Mouse (Mus musculus): ENCODE results near the gene 4933425L06Rik. TPM values are rescaled to one million over a fixed set of nuclear protein-coding genes. Genes with fewer than 3 reads are reported as not detected.

The 4933425L06Rik gene
- total RNA-seq, 1 experiment from 2014 or later, result not detected

GRCm38 (mm10) chr13:105134397-105134796 lies 52.5 kb downstream of the 4933425L06Rik start:
- no peak for DNase-seq

DNA sequence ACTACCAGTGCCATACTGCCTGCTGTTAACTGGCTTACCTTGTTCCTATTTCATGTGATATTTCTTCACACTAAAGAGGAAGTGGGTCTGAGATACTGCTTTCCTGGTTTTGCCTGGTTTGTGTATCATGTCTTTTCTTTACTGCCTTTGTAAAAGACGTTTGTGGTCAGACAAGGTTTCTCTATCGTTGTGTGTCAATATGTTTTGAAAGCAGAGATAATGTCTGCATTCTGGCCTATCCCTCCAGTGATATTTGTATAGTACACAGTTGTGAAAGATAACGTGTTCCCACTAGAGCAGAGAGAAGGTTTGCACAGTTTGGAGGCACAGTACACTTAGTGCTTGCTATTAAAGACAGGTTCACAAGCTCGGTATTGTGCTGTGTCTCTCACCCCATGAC lies 58.0 kb downstream of the 4933425L06Rik start:
- DNase-seq, result no peak

GRCm38 (mm10) chr13:105146827-105147226 lies 64.9 kb downstream of the 4933425L06Rik start:
- DNase-seq, result no peak

GRCm38 (mm10) chr13:105147795-105148418 lies 66.0 kb downstream of the 4933425L06Rik start:
- no peak for DNase-seq

DNA sequence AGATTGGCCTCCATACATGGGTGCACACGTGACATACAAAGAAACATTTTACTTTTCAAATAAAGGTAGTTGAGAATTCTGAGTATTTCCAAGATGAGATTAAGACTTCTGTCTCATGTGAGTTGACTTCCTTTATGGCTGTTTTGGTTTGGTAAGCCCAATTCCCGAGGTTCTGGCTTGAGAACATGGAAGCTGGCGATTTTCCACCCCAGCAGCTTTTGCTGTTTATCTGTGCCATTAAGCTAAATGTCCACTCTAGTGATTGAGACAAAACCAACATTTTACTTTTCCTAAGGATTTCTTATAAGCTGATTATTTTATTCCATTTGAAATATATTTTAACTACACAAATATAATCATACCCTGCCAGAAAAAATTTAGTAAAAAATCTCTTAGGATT lies 68.1 kb downstream of the 4933425L06Rik start:
- no peak for DNase-seq

DNA sequence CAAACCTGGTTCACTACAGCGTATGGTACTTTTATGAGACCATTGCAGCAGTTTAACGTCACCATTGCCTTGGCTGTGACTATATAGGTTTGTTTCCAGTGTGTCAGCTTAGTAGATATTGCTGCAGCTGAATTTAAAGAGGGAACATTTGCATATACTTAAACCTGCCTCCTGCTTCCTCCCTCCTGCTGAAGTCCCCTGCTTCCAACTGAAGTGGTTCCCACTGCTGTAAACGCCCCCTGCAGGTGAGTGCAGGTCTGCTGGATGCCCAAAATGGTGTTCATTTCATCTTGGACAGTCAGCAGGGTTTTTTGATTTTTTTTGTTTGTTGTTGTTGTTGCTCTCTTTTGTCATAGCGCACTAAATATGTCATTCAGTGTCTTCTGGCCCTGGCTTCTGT lies 72.0 kb downstream of the 4933425L06Rik start:
- peak; percentile 9 for DNase-seq

DNA sequence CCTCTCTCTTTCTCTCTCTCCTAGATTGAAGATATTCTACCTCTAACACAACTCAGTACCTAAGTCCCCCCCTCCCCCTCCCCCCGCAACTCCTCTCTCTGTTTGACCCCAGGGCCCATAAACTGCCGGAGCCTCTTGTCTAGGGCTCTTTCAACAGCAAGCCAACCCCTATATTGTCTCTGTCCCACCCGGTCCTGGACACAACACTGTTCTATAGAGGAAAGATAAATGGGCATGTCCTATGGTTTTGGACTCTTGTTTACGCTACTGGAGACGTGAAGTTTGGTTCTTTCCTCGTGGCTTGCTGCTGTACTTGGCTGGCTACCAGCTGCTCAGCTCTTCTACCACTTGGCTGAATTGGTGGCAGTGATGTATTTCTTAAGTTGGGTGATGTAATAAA lies 83.5 kb downstream of the 4933425L06Rik start:
- no peak for DNase-seq

Other genes starting within 250 kb of the 4933425L06Rik start
- gene Shisal2b, start 218.2 kb upstream of the 4933425L06Rik start, total RNA-seq (2021), result not detected in 2 replicates
- gene Rgs7bp, start 27.2 kb upstream of the 4933425L06Rik start, total RNA-seq (2021), result 1.2 TPM in 2 replicates
- 10.7 and 11.9 TPM in 2 replicates for gene Rnf180, start 212.7 kb downstream of the 4933425L06Rik start, total RNA-seq (2021)

Measured in adrenal gland, postnatal 25 days (tissue).